Mouse (Mus musculus) heart, adult 2 months (tissue): ENCODE measurements at regions not wholly inside any gene's neighbourhood (a gene's known extent, or its start where the extent isn't known, plus 50 kb on each side); places are given as distances from the start of the nearest gene placed in this dataset.

Experiments
- DNase-seq, 2 experiments: peaks; one replicate each; pipeline ENCODE4 v3.0.0; 2021
- H3K27ac ChIP-seq: fragments of 200-600 bp; 2 replicates; pipeline ENCODE4 v1.8.1; 2022
- H3K27me3 ChIP-seq: fragments of 200-500 bp; 2 replicates; pipeline ENCODE4 v1.6.1; 2012; ENCODE audit warnings: mild to moderate bottlenecking, low read length, inconsistent platforms, mixed read lengths; ENCODE audit not compliant: control insufficient read depth, insufficient read depth
- H3K36me3 ChIP-seq: fragments of 200-500 bp; 2 replicates; pipeline ENCODE4 v1.6.1; 2012; ENCODE audit warnings: low read length, inconsistent platforms; ENCODE audit not compliant: control insufficient read depth, insufficient read depth
- H3K4me1 ChIP-seq: fragments of 200-500 bp; 2 replicates; pipeline ENCODE4 v1.6.1; 2011; ENCODE audit warnings: low read length; ENCODE audit not compliant: control insufficient read depth, insufficient read depth
- H3K4me3 ChIP-seq: fragments of 200-600 bp; 2 replicates; pipeline ENCODE4 v1.8.1; 2022
- H3K79me2 ChIP-seq: fragments of 200-500 bp; replicated peaks from 2 replicates; pipeline ENCODE4 v1.6.1; 2012; ENCODE audit warnings: mild to moderate bottlenecking, inconsistent platforms, low read length, moderate library complexity, mixed read lengths; ENCODE audit not compliant: control insufficient read depth, insufficient read depth
- H3K9ac ChIP-seq: fragments of 200-500 bp; 2 replicates; pipeline ENCODE4 v1.6.1; 2012; ENCODE audit warnings: low read depth, mild to moderate bottlenecking, control low read depth, inconsistent platforms, low read length, mixed read lengths
- CTCF ChIP-seq: fragments of 200-600 bp; IDR thresholded peaks from 2 replicates; pipeline ENCODE4 v1.8.1; 2022; ENCODE audit warnings: antibody characterized with exemption, mild to moderate bottlenecking, moderate library complexity
- EP300 ChIP-seq: fragments of 200-500 bp; IDR thresholded peaks from 2 replicates; pipeline ENCODE4 v1.6.1; 2011; ENCODE audit warnings: low read depth, low read length, control low read depth; ENCODE audit not compliant: insufficient read depth
- POLR2A ChIP-seq: fragments of 200-500 bp; IDR thresholded peaks from 2 replicates; pipeline ENCODE4 v1.6.1; 2011; ENCODE audit warnings: mild to moderate bottlenecking, low read depth, low read length, control low read depth; ENCODE audit not compliant: insufficient read depth
- WGBS: fragments of 180-500 bp; shearing (Covaris S2); methylation state at CpG from one replicate; pipeline ENCODE4 v1.1.7; 2018; 5-methylcytosine and 5-hydroxymethylcytosine counted together
- intact Hi-C: fragments of 180-260 bp; cut with DNase I; formaldehyde crosslinking; loops from one replicate; pipeline ENCODE4 v1.15.1; 2025

DNA sequence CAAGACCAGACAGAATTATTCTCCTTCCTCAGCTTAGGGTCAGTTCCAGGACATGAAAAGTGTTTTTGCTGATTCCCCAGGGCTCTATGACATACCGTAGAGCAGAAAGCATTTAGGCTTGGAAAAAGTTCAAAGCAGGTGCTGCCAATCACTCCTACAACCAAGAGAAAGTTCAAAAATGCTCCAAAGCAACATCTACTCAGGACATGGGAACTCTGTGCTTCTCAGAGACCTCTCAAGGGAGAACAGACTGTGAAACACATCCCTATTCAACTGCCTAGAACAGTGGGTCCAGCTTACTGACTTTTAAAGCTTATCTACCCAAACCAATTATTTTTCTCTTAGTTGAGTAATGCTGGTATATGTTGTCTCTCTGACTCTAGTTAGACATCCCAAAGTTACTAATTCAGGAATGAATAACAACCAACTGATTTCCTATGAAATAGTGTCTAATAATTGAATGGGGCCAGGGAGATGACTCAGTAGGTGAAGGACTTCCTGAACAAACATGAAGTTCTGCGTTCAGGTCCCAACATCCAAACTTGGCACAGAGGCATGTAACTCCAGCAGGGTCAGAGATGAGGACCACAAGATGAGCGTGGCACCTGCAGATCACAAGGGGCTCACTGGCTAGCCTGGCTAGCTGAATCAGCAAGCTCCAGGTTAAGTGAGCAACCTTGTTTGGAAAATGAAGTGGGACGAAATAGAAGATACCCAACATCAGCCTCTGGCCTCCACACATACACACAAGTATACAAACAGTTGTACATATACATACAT lies 228.7 kb upstream of the Hnrnpa3 start:
- 68% methylated on average over 4 of the region's 4 CpGs for WGBS
- intact Hi-C loops: no loop called here

DNA sequence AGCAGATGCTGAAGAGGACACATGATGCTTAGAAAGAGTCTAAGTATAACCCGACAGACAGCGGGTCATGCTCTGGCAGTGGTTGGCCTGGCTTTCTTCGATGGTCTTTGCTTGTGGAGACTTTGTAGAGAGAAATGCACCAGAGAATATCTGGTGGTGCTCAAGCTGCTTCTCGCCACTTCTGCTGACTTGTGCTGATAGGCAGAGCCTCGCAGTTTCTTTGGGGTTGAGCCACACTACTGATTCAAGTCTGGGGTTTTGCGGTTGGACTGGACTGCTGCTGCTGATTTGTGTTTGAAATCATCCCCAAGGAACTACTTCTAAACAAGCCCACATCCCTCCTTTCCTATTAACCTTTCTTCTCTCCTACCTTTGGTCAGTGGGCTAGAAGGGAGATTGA lies 227.1 kb upstream of the Hnrnpa3 start:
- 63% methylated on average over 6 of the region's 6 CpGs for WGBS
- H3K4me1 ChIP-seq: peaks cover 3% of the 10 kb centered on the region; the same call in 1 of the 2 replicates
- no peaks in the 10 kb centered on the region for H3K79me2 ChIP-seq
- no peaks in the 10 kb centered on the region for H3K27me3 ChIP-seq
- no peaks in the 10 kb centered on the region for H3K36me3 ChIP-seq
- intact Hi-C loops: no loop called here
- no peak overlapping the region for H3K4me3 ChIP-seq
- no peak overlapping the region for H3K27ac ChIP-seq
- DNase-seq: peak in 1 of 2 experiments; percentile 11
- TF ChIP-seq EP300 (no peak), POLR2A (no peak), CTCF (no peak)
- no peak overlapping the region for H3K9ac ChIP-seq

More for the DNA sequence above, 228.7 kb upstream of the Hnrnpa3 start:
- no peak overlapping the region for H3K4me3 ChIP-seq
- TF ChIP-seq EP300 (no peak), POLR2A (no peak), CTCF (no peak)
- H3K36me3 ChIP-seq: no peaks in the 10 kb centered on the region
- no peaks in the 10 kb centered on the region for H3K79me2 ChIP-seq
- H3K27me3 ChIP-seq: no peaks in the 10 kb centered on the region
- H3K27ac ChIP-seq: no peak overlapping the region
- DNase-seq: no peak
- peaks cover 3% of the 10 kb centered on the region; the same call in 1 of the 2 replicates for H3K4me1 ChIP-seq
- no peak overlapping the region for H3K9ac ChIP-seq

DNA sequence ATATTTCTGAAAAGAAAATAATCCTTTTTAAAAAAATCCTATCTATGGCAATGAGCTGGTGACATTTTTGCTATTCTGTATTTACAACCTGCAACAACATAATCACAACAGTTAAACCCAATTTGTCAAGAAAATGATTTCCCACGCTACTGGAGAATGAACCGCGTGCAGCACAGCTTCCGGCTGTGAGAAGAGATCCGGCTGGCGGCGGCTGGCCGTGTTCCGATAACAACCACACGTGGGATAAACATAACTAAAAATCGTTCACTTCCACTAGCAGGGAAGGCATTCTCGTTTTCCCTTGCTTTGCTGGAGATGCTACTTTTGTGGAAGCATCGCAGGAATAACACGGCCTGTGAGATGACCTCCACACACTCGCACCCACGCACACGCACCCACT lies 224.5 kb upstream of the Hnrnpa3 start:
- no peak for TF ChIP-seq EP300
- no peak for TF ChIP-seq POLR2A
- no peak for TF ChIP-seq CTCF
- H3K9ac ChIP-seq: no peak overlapping the region
- 90% methylated on average over 17 of the region's 17 CpGs for WGBS
- DNase-seq: no peak
- no peak overlapping the region for H3K27ac ChIP-seq
- peaks cover 3% of the 10 kb centered on the region; the same call in 1 of the 2 replicates for H3K4me1 ChIP-seq
- H3K4me3 ChIP-seq: no peak overlapping the region
- H3K79me2 ChIP-seq: no peaks in the 10 kb centered on the region
- no peaks in the 10 kb centered on the region for H3K36me3 ChIP-seq
- peaks cover 1% of the 10 kb centered on the region; the same call in 1 of the 2 replicates for H3K27me3 ChIP-seq
- intact Hi-C loops: no loop called here

GRCm38 (mm10) chr2:75439522-75440230 lies 219.4 kb upstream of the Hnrnpa3 start:
- Histone ChIP-seq H3K79me2 (no peaks in the 10 kb centered on the region), H3K27ac (no peak overlapping the region), H3K27me3 (peaks cover 1% of the 10 kb centered on the region; the same call in 1 of the 2 replicates), H3K36me3 (no peaks in the 10 kb centered on the region), H3K4me3 (no peak overlapping the region), H3K9ac (no peak overlapping the region), H3K4me1 (no peaks in the 10 kb centered on the region)
- intact Hi-C loops: no loop called here
- 66% methylated on average over 10 of the region's 10 CpGs for WGBS
- TF ChIP-seq CTCF (no peak), POLR2A (no peak), EP300 (no peak)
- DNase-seq: no peak

GRCm38 (mm10) chr2:75442632-75443031 lies 216.4 kb upstream of the Hnrnpa3 start:
- no peak overlapping the region for H3K9ac ChIP-seq
- DNase-seq: no peak
- H3K27ac ChIP-seq: no peak overlapping the region
- no peaks in the 10 kb centered on the region for H3K36me3 ChIP-seq
- 90% methylated on average over 1 of the region's 1 CpGs for WGBS
- H3K79me2 ChIP-seq: no peaks in the 10 kb centered on the region
- intact Hi-C loops: no loop called here
- H3K4me3 ChIP-seq: no peak overlapping the region
- H3K4me1 ChIP-seq: no peaks in the 10 kb centered on the region
- no peak for TF ChIP-seq CTCF
- no peak for TF ChIP-seq EP300
- no peak for TF ChIP-seq POLR2A
- no peaks in the 10 kb centered on the region for H3K27me3 ChIP-seq

GRCm38 (mm10) chr2:75445189-75445588 lies 213.9 kb upstream of the Hnrnpa3 start:
- H3K79me2 ChIP-seq: no peaks in the 10 kb centered on the region
- no peak overlapping the region for H3K9ac ChIP-seq
- no peak overlapping the region for H3K4me3 ChIP-seq
- H3K27ac ChIP-seq: no peak overlapping the region
- no peak for TF ChIP-seq EP300
- TF ChIP-seq POLR2A: no peak
- TF ChIP-seq CTCF: no peak
- no peaks in the 10 kb centered on the region for H3K27me3 ChIP-seq
- no peak for DNase-seq
- H3K4me1 ChIP-seq: no peaks in the 10 kb centered on the region
- intact Hi-C loops: no loop called here
- H3K36me3 ChIP-seq: no peaks in the 10 kb centered on the region
